Mouse (Mus musculus) lung, adult 2 months (tissue): Measurements from ENCODE around the gene Esrrg. TPM values are rescaled to one million over a fixed set of nuclear protein-coding genes. Genes with fewer than 3 reads are reported as not detected.

Experiments used
- DNase-seq: peaks from one replicate; pipeline ENCODE4 v3.0.0; 2022
- H3K4me1 ChIP-seq: fragments of 200-500 bp; 2 replicates; pipeline ENCODE4 v1.6.1; 2011; ENCODE audit warnings: low read length; ENCODE audit not compliant: control insufficient read depth, insufficient read depth
- H3K4me3 ChIP-seq: fragments of 200-500 bp; replicated peaks from 2 replicates; pipeline ENCODE3; 2011; ENCODE audit warnings: low read depth, mild to moderate bottlenecking, control low read depth, low read length; ENCODE audit errors: extremely low read depth
- CTCF ChIP-seq: fragments of 200-500 bp; IDR thresholded peaks from 2 replicates; pipeline ENCODE4 v1.5.1; 2011; ENCODE audit warnings: mild to moderate bottlenecking, low read length, control low read depth; ENCODE audit not compliant: insufficient read depth
- POLR2A ChIP-seq: fragments of 200-500 bp; IDR thresholded peaks from 2 replicates; pipeline ENCODE4 v1.6.1; 2011; ENCODE audit warnings: low read depth, mild to moderate bottlenecking, control low read depth, low read length, borderline replicate concordance; ENCODE audit errors: extremely low read depth
- WGBS: fragments of 180-500 bp; shearing (Covaris S2); methylation state at CpG from one replicate; pipeline ENCODE4 v1.1.7; 2018; 5-methylcytosine and 5-hydroxymethylcytosine counted together
- polyA plus RNA-seq: library from polyadenylated mRNA; depleted of rRNA; stranded (reverse); fragments of >200 nt; gene quantifications from 2 replicates; pipeline ENCODE4 v1.2.3, GENCODE M21; 2012

Gene Esrrg
- polyA plus RNA-seq, 1 experiment: 1.3 TPM

DNA sequence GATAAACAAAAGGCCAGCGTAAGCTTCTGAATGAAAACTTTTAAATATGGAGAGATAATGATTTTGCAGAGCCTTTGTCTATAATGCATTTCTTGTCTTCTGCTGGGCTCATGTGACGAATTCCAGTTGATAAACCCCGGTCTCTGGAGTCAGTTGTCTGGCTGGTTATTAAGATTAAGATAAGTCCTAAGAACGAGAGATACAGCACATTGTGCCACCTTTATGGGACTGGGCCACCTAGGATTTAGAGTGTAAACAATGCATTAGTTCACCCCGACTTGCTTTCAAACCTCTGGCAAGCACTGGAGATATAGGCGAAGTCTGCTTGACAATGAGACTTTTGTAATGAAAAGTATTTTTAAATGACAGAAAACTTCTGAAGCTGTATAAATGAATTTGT is 264.2 kb downstream of the Esrrg start:
- Histone ChIP-seq H3K4me3 (no peak overlapping the region), H3K4me1 (no peaks in the 10 kb centered on the region)
- no peak for DNase-seq
- WGBS: 43% methylated on average over 6 of the region's 6 CpGs
- TF ChIP-seq POLR2A (no peak), CTCF (no peak)

DNA sequence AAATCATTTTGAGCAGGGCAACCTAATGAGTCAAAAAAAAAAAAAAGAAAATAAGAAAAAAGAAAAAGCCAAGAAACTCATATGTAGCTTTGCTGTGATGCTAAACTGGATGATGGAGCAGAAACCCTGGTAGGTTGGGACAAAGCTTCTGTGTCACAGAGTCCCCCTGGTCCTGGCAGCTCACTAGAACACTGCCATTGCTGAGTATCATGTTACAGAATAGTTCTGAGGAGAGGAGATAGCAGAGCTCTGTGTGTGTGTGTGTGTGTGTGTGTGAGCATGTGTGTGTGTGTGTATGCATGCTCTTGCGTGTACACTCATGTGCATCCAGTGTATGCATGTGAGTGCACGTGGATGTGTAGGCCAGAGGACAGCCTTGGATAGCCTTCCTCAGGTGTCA is 265.2 kb downstream of the Esrrg start:
- Histone ChIP-seq H3K4me3 (no peak overlapping the region), H3K4me1 (no peaks in the 10 kb centered on the region)
- WGBS: 82% methylated on average over 2 of the region's 2 CpGs
- TF ChIP-seq POLR2A (no peak), CTCF (no peak)
- no peak for DNase-seq

DNA sequence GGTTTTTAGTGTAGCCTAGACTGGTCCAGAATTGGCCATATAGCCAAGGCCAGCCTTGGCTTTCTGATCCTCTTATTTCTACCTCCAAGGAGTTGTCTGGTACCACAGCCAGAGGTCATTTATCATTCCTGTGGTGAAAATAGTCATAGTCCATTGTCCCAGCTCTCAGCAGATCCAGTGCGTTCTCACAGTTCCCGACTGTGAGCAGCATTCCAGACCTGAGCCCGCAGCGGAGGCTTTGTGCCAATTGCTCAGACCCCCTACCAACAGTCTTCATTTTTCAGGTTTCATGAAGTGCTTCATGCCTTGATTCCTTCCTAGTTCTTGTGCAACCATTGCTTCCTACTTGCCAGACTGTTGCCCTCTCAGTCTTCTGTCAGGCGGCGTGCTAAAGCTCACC is 278.7 kb downstream of the Esrrg start:
- TF ChIP-seq CTCF (no peak), POLR2A (no peak)
- Histone ChIP-seq H3K4me1 (no peaks in the 10 kb centered on the region), H3K4me3 (no peak overlapping the region)
- 87% methylated on average over 6 of the region's 6 CpGs for WGBS
- DNase-seq: no peak

DNA sequence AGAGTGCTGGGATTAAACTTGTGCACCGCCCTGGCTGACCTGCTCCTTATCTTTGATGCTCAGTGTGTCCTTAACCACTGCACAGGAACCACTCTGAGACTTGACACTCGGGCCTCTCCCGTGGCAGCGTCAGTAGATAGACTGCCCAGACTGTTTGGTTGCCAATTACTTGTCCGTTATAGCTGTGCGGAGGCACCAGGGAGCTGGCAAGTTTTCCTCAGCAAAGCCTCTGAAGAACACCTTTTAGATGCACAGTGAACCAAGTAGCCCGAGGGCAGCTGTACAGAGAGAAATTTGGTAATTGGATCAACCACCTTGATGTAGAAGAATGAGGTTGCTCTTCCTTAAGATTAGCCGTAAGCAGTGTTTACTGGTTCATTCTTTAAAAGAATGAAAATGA is 279.6 kb downstream of the Esrrg start:
- no peak overlapping the region for H3K4me3 ChIP-seq
- H3K4me1 ChIP-seq: no peaks in the 10 kb centered on the region
- WGBS: 83% methylated on average over 8 of the region's 8 CpGs
- DNase-seq: no peak
- no peak for TF ChIP-seq POLR2A

DNA sequence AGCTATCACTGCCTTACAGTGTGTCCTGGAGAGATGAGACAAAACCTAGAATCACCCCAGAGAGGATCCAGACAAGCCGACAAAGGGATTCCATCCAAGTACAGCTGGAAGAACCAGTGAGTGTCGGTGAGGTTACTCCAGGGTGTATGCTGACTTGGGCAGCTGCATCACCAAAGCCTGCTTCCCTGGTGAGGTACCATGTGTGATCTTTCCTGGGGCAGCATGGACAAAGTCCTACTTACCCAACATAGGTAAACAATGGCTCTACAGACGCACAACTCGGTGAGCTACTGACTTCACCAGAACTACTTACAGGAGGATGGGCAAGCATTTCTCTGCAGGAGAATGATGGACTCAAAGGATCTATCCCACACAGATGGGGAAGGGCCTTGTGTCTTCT is 280.5 kb downstream of the Esrrg start:
- 91% methylated on average over 4 of the region's 4 CpGs for WGBS

DNA sequence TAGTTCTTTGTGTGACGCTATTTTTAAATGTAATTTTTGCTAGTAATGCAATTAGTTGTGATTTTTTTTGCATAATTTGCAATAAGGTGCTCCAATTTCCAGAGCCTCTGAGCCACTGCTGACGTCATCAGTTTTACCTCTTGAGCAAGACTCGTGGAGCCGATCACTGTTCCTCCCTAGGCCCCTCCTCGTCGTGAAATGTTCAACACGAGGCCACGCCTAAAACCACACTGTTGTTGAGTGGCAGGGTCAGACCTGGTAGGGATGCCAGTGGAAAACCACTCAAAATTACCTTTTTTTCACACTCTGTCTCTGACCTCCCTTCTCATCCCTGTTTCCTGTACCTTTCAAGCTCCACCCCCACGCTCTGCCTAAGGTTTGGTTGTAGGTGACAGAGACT is 282.7 kb downstream of the Esrrg start:
- WGBS: 62% methylated on average over 9 of the region's 9 CpGs

More for the DNA sequence above, 280.5 kb downstream of the Esrrg start:
- H3K4me1 ChIP-seq: no peaks in the 10 kb centered on the region
- no peak overlapping the region for H3K4me3 ChIP-seq
- no peak for DNase-seq
- TF ChIP-seq POLR2A (no peak), CTCF (no peak)

DNA sequence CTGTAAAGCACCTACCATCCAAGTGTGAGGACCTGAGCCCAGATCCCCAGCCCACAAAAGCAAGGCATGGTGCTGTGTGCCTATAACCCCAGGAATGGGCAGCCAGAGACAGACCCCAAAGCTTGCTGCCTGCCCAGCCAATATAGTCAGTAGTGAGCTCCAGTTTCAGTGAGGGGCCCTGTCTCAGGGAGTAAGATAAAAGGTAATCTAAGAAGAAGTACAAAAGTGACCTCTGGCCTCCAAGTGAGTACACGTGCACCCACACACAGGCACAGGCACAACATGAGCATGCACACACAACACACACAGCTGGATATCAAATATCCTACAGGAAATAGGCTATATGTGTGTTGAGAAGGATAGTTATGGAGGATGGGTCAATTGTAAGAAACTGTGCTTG is 286.9 kb downstream of the Esrrg start:
- H3K4me1 ChIP-seq: no peaks in the 10 kb centered on the region
- 46% methylated on average over 1 of the region's 1 CpGs for WGBS
- no peak for TF ChIP-seq POLR2A
- no peak for TF ChIP-seq CTCF
- H3K4me3 ChIP-seq: no peak overlapping the region
- DNase-seq: no peak

More for the DNA sequence above, 282.7 kb downstream of the Esrrg start:
- Histone ChIP-seq H3K4me1 (no peaks in the 10 kb centered on the region), H3K4me3 (no peak overlapping the region)
- DNase-seq: no peak
- TF ChIP-seq POLR2A (no peak), CTCF (no peak)

DNA sequence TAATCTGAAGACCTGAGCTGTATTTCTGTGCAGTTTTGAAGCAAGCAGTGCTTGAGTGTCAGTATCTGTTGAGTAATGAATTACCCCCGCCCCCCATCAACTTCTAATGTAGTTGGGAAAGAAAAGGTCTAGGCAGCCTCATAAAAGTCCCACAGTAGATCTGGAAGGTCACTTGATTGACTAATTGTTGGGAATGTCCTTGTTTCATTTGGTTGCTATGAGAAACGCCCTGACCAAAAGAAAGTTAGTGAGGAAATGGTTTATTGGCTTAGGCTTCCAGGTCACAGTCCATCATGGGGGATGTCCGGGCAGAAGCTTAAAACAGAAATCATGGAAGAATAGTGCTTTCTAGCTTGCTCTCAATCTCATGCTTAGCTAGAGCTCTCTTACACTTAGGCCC is 287.7 kb downstream of the Esrrg start:
- no peak for DNase-seq
- TF ChIP-seq CTCF (no peak), POLR2A (no peak)
- no peaks in the 10 kb centered on the region for H3K4me1 ChIP-seq
- H3K4me3 ChIP-seq: no peak overlapping the region
- WGBS: 82% methylated on average over 3 of the region's 3 CpGs

DNA sequence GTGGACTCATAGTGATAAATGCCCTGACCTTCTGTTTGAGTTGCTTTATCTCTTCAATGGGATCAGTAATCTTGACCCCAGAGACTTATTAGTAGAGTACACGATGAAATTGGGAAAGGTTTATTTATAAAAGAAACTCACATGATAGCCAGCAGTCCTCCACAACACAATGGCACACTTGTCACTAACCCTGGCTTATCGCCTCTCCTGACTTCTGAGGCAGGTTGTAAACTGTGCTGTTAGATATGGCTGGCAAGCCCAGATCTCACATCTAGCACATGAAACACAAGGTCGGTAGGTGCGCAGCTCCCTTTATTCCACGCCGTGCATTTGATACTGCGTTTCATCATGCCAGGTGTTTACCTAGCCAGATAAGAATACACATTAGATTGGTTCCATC is 288.3 kb downstream of the Esrrg start:
- no peak for TF ChIP-seq POLR2A
- no peak for TF ChIP-seq CTCF
- no peak for DNase-seq
- 70% methylated on average over 7 of the region's 7 CpGs for WGBS
- Histone ChIP-seq H3K4me1 (no peaks in the 10 kb centered on the region), H3K4me3 (no peak overlapping the region)

DNA sequence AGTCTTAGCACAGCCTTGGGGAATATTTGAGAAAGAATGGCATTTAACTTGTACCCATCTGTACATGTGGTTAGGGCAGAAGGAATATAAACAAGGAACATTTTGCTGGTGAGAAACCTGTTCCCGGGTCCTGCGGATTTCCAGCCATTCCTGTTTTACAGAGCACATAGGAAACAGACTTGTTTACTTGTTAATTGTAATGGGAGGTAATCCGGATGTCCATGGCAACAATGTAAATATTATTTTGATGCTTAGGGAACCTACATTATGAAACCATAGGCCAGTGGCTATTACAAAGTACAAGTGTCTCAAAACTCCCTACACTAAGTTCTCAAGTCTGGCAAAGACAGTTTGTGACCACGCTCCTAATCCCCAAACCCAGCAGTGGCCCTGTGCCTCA is 290.9 kb downstream of the Esrrg start:
- Histone ChIP-seq H3K4me3 (no peak overlapping the region), H3K4me1 (no peaks in the 10 kb centered on the region)
- 35% methylated on average over 4 of the region's 4 CpGs for WGBS
- no peak for DNase-seq
- no peak for TF ChIP-seq POLR2A
- no peak for TF ChIP-seq CTCF

DNA sequence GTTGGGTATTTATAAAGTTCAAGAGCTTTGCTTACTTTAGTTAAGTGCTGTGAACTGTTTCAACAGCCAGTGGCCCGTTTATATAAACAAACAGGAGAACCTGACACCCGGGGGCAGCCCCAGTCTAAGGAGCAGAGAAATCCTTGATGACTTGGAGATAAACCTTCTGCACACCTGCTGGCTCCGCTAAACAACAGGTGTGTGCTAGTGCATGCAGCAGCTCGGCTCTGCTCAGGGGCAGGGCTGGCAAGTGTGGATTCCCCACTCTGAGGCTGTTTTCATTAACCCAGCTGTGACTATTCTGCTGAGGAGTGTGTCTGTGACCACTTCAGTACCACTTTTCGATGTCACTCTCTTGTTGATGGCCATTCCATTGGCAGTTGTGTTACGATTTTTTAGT is 292.2 kb downstream of the Esrrg start:
- Histone ChIP-seq H3K4me1 (no peaks in the 10 kb centered on the region), H3K4me3 (no peak overlapping the region)
- no peak for DNase-seq
- no peak for TF ChIP-seq CTCF
- no peak for TF ChIP-seq POLR2A
- 46% methylated on average over 6 of the region's 6 CpGs for WGBS

DNA sequence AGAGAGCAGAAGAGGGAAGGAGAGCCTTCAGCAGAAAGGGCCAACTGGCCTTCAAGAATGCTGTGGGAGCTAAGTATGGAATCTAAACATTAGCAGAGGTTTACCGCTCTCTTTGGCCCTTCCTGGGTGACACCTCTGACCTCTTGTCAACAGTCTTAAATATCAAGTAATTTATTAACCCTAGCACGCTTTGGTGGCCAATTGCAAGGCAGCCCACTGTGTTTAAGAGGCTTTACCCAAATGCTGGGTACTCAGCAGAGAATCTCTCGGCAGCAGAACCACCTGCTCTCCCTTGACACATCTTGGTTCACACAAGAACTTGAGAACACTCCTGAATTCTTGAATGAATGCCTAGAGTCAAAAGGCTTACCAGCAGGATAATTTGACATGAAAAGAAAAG is 293.6 kb downstream of the Esrrg start:
- no peak for DNase-seq
- H3K4me1 ChIP-seq: no peaks in the 10 kb centered on the region
- WGBS: 48% methylated on average over 3 of the region's 3 CpGs
- TF ChIP-seq CTCF: no peak
- no peak for TF ChIP-seq POLR2A
- no peak overlapping the region for H3K4me3 ChIP-seq
